Mouse (Mus musculus): Measurements from ENCODE around the gene Tgfb2.

DNA sequence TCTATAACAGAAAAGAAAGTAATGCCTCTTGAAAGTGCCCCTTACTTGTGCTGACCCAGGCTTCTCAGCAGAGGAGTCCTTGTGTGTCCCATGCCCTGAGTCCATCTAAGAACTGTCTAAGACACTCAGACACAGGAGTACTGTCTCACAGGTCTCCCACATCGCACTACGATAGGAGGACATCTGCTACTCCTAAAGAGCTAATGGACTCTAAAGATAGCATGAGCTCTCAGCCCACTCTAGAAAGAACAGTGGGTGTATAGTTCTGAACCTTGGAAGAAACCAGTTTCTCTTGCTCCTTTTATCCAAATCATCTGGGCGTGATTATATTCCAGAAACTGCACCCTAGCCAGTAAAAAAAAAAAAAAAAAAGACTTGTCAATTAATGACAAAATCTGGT lies 97.7 kb downstream of the Tgfb2 start:
- TF ChIP-seq TAL1 (IDR thresholded peaks at IDR 0.05; ENCODE audit: low read length) (no peak), GATA1 (IDR thresholded peaks at IDR 0.05; ENCODE audit: low read length) (no peak)

All from erythroblast, embryonic 14.5 days (primary cell).